Mouse (Mus musculus): ENCODE data around the gene Etfdh.
A peak's percentile ranks its signal among the peaks of the same experiment; 100 is the strongest.
"Not testable (repeated sequence)": the region's sequence is repeated elsewhere in the genome, so short reads cannot be mapped to it uniquely, and the experiment has no call there.

The Etfdh gene

DNA sequence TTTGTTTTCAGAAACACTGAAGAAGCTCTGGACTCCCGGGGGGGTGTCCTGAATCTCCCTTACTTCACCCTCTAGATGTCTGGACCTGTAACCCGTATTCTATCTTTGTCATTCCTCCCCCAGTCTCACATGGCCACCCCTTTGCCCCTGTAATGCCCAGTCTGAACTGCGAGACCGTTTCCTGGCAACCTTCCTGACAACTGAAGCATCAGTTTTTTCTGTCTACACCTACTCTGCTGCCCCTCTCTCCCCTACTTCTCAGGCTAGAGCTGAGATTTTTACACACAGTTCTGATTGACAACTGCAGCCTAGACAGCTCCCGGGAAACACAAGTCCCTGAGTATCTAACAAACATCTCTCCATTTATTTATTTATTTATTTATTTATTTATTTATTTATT lies 52.4 kb downstream of the Etfdh start:
- DNase-seq, result no peak

- no peak for DNase-seq
Observed at GRCm38 (mm10) chr3:79576468-79576816, 52.9 kb downstream of the Etfdh start.

- DNase-seq, result no peak
Observed at GRCm38 (mm10) chr3:79575576-79576467, 53.5 kb downstream of the Etfdh start.

DNA sequence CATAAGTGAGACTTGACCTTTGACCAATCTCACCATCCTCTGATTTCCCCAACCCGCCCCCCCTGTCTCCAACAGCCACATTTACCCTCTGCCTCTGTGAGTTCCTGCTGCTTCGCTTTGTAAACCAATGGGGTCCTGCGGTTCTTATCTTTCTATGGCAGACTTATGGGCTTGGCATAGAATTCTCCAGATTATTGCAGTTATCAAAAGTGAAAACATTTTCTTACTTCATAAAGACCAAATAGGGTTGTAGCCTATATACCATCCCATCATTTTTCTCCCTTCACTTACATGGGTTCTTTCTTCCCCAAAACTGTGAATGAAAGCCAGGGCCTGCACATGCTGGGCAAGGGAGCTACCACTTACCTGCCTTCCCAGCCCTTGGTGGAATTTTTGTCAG lies 55.0 kb downstream of the Etfdh start:
- DNase-seq, result no peak

- not testable (repeated sequence) for DNase-seq
Observed at GRCm38 (mm10) chr3:79573376-79573775, 55.9 kb downstream of the Etfdh start.

DNA sequence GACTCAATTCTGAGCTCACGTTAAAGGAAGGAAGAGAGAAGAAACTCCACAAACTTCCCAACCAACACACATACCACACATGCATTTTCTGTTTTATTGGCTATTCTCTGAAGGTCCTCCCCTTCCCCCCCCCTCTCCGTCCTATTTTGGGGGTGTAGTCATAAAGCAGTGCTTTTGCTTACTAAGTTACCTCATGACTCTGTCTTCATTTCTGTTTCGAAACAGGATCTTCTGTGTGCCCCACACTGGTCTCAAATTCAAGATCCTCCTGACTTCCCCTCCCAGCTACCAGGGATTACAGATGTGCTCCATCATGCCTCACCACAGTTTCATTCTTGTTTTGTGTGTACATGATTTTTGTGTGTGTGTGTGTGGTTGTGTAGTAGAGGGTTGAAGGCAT lies 56.9 kb downstream of the Etfdh start:
- DNase-seq, result no peak

GRCm38 (mm10) chr3:79569351-79569681 lies 60.0 kb downstream of the Etfdh start:
- DNase-seq, result no peak

DNA sequence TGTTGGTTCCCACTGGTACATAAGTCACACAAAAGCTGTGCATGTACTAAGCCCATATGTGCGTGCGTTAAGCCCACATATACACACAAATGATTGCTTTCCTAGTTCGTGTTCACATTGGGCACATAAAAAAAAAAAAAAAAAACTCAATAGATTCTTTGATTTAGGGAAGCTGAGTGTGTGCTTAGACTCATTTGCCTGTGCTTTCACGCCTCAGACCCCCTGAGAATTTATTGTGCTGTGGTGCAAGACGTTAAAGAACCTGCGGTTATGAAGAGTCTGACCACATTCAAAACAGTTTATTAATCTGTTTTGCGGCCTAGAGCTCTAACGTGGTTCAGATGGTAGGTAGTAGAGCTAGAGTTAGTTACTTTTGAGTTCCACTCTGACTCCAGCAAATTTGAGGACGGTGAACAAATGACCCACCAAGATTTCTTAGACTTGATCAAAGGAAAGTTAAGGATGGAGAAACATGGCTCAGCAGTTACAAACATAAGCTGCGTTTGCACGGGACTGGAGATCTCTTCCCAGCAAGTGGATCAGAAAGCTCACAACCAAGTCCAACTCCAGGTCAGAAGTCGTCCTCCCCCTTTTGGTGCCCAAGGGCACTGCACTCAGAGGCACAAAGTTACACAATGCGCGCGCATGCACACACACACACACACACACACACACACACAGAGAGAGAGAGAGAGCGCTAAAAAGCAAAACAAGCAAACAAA lies 60.5 kb downstream of the Etfdh start:
- DNase-seq, result no peak

DNA sequence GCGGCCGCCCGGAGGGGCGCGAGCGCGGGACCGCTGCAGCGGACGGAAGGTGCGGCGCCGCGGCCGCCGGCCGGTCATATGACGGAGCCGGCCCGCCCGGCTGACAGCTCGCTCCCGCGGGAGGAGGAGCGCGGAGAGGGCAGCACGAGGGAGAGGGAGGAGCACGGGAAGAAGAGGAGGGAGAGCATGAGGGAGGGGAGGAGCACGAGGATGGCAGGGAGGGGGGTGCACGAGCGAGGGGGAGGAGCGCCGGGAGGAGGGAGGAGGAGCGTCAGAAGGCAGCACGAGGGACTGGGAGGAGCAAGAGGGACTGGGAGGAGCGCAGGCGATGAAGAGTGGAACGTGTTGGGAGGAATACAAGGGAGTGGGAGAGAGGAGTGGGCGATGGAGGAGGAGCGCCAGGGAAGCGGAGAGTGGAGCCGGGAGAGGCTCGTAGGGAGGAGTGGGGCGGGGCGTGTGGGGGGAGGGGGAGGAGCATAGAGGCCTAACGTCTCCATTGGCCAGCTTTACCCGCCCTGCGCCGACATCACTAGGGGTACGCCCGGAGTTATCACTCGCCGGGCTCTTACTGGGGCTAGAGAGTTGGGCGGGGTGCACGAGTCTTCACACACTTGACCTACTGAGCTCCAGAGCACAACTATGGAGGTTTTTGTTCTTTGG lies 61.5 kb downstream of the Etfdh start, which contains the start of gene Fnip2:
Fnip2 (minus strand) TSS at position 94 of the 660 bp plus-strand sequence.
- DNase-seq, result peak; percentile 92 to 93

DNA sequence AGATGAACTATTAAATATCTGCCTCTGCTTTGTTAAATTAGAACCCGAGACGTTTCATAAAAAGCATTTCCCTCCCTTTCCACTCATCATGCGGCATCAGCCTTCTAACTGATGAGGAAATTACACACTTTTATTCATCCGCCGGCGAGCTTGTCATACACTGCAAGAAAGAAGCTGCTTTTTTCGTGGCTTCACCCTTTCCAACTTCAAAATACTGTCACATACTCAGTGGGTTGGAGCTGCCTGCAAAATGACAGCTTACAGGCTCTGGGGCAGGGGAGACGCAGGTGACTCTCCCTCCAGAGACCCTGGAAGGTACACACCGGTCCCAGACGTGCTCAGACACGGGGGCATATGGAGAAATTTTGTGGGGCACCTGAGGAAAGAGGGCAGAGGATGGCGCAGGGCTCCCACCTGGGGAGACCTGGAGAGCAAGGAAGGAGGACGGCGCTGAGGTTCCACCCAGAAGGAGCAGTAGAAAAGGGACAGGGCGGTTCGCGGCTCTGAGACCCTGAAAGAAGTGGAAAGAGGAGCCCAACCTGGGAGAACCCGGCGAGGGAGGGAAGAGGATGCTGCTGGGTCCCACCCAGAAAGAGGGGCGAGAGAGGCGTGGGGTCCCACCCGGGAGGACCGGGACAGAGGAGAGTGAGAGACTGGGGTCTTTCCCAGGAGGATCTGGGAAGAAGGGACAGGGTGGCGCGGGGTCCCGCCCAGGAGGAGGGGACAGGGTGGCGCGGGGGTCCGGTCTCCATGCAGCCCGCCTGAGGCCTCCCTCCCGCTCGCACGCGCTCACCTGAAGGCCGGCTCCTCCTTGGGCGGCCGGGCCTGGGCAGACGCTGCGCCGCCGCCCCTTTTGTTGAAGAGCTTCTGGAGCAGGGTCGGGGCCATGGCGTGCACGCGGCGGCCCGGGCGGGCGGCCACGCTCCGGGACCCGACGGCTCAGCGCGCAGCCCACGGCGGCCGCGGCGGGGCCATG lies 62.3 kb downstream of the Etfdh start:
- DNase-seq, result peak in 1 of 2 experiments; percentile 56

DNA sequence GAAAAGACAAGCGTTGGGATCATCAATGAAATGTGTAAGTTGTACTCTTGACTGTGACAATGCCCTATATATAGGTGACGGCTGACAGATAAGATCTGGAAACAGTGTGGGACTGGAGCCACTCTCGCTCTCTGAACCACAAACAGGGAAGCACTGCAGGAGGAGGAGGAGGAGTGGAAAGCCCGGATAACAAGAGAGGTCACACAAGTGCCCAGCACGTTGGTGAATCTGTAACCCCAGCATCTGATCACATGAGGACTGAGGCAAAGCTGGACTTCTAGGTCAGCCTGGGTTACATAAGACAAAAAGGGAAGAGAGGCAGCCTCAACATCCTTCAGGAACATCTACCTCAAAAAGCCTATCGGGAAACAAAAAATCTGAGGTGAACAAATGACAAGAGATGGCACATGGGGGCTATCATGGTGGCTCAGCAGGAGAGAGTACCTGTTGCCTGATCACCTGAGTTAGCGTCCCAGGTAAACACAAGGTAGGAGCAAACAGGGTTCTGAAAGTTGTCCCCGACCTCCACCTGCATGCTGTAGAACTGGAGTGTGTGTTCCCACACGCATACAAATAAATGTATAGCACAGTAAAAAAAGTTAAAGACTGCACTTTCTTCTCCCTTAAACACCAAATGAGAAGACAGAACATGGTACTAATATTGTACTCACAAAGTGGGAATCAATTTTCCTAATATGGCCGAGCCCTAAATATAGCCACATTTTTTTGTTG lies 64.3 kb downstream of the Etfdh start:
- DNase-seq, result peak in 1 of 2 experiments; percentile 15

- no peak for DNase-seq
Observed at GRCm38 (mm10) chr3:79563511-79563910, 65.8 kb downstream of the Etfdh start.

DNA sequence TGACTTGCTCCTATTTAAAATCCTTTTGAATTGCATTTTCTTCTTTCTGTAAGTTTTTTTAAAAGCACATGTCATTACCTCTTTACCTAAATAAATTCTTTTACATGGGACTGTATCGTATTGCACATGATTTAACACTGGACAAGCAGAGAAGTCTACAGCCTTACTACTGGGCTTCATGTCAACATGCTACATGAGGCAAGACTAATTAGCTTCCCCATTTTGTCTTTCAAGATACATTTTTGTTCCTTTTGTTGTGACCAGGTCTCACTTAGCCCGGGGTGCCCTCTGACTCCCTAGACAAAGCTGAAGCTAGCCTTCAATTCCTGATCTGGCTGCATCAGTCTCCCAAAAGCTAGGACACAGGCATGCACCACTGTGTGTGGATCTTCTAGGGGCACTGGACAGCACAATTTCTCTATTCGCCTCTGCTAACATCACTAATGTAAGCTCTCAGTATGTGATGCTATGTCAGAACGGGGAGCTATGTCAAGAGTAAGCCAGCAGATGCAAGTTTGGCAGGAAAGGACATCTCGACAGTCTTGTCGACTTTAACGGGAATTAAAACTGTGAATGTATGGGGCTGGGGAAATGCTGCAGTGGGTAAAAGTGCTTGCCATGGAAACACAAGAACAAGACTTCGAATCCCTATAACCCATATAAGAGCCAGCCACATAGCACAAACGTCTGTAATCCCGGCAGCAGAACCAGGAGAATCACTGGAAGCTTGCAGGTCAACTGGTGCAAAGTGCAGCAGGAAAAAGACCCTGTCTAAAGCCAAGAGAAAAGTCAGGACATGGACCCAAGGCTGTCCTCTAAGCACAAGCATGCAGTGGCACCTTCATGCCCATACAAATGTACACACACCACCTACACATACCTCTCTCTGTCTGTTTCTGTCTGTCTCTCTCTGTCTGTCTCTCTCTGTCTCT lies 67.2 kb downstream of the Etfdh start:
- DNase-seq, result no peak

- DNase-seq, result no peak
Observed at GRCm38 (mm10) chr3:79560555-79560954, 68.7 kb downstream of the Etfdh start.

DNA sequence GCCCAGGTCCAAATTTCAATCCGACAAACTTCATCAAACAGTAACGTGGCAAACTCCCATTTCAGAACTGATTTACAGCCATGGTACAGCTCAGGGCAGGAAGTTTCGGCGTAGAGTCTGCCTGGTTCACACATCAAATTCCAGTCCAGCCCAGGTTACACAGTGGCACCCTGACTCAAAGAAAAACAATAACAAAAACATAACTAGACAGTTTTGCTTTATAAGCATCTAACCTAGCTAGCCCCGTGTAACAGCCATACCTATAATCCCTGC lies 69.6 kb downstream of the Etfdh start:
- DNase-seq, result no peak

DNA sequence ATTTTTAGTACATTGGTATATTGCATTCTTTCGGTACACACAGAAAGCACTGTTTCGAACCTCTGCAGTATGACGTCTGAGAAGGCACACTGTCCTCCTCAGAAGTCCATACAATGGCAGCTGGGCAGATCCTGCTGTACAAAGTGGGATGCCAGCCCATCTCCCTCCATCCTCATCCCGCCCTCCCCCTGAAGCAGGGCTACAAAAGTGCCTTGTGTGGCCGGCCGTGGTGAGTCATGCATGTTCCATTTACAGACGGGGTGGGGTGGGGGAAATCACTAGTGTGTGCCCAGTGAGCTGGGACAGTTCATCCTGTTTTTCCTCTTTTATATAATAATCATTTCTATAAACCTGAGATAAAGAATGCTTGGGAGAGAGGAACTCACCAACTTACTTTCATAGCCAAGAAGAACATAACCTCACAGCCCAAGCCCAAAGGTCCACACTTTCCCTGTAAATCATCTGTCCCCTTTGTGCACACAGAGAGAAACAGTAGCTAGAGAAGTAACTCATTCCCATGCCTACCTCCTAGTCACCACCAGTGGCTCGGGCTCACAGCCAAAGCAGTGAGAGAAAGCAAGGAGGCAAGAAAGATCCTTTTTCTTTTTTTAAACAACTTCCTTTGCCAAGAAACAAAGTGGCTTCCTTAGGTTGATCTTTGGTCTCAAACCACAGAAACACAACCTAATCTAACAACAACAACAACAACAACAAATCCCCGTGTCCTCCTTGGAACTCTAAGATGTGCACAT lies 70.1 kb downstream of the Etfdh start:
- DNase-seq, result peak in 1 of 2 experiments; percentile 56

DNA sequence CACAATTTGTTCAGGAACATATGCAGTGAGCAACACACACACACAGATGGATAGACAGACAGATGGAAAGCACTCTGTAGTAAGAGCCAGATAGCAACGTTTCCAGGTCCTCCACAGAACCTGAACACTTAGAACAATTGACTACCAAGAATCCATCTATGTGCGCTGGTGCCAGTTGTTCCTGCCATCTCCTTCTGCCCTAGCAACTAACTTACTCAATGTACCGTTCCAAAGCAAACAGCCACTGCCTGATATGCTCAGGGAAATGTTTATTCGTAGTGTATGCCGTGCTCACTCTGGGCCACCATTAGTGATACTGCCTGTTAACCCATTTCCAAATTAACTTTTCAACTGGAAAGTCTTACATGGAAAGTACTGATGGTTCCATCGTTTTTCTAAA lies 74.2 kb downstream of the Etfdh start:
- DNase-seq, result no peak
